Mouse (Mus musculus) myocyte (in vitro differentiated cells): ENCODE results near the gene Fmn2. TPM values are rescaled to one million over a fixed set of nuclear protein-coding genes. Genes with fewer than 3 reads are reported as not detected.

Experiments
- H3K27me3 ChIP-seq: one replicate; pipeline ENCODE4 v1.6.1; 2011; ENCODE audit not compliant: control insufficient read depth, insufficient read depth, insufficient read length
- H3K36me3 ChIP-seq: one replicate; pipeline ENCODE4 v1.6.1; 2011; ENCODE audit not compliant: control insufficient read depth, insufficient read depth
- H3K4me2 ChIP-seq: one replicate; pipeline ENCODE4 v1.6.1; 2011; ENCODE audit warnings: low read depth, control low read depth
- H3K4me3 ChIP-seq: one replicate; pipeline ENCODE4 v1.5.1; 2011; ENCODE audit warnings: mild to moderate bottlenecking, control low read depth, moderate library complexity
- H3K79me2 ChIP-seq: one replicate; pipeline ENCODE4 v1.6.1; 2011; ENCODE audit not compliant: control insufficient read depth, insufficient read depth
- H3ac ChIP-seq: one replicate; pipeline ENCODE4 v1.6.1; 2011; ENCODE audit not compliant: control insufficient read depth, insufficient read length
- CEBPB ChIP-seq: IDR thresholded peaks from 2 replicates; pipeline ENCODE4 v1.6.1; 2011; ENCODE audit warnings: mild to moderate bottlenecking, moderate library complexity; ENCODE audit not compliant: poor library complexity, insufficient read depth, severe bottlenecking
- E2F4 ChIP-seq: IDR thresholded peaks from one replicate; pipeline ENCODE4 v1.6.1; 2011; ENCODE audit warnings: mild to moderate bottlenecking, control low read depth, moderate library complexity; ENCODE audit not compliant: insufficient read depth
- MAX ChIP-seq: IDR thresholded peaks from one replicate; pipeline ENCODE4 v1.6.1; 2011; ENCODE audit warnings: low read depth, mild to moderate bottlenecking, control low read depth
- MYOD1 ChIP-seq, 3 experiments: IDR thresholded peaks; one replicate each; pipeline ENCODE4 v1.6.1; 2011; ENCODE audit warnings: control low read depth in 2 of 3, low read depth in 2 of 3, mild to moderate bottlenecking in 2 of 3, moderate library complexity in 1 of 3; ENCODE audit not compliant: insufficient read length in 2 of 3, control insufficient read depth in 1 of 3
- MYOG ChIP-seq, 3 experiments: IDR thresholded peaks; one replicate each; pipeline ENCODE4 v1.6.1; 2011; ENCODE audit warnings: control low read depth in 2 of 3, low read depth in 2 of 3, mild to moderate bottlenecking in 2 of 3; ENCODE audit not compliant: insufficient read length in 2 of 3, control insufficient read depth in 1 of 3, insufficient read depth in 1 of 3
- POLR2A ChIP-seq: IDR thresholded peaks from one replicate; pipeline ENCODE4 v1.6.1; 2011; ENCODE audit warnings: low read depth, mild to moderate bottlenecking, control low read depth, moderate library complexity; ENCODE audit not compliant: insufficient read length
- POLR2AphosphoS2 ChIP-seq: IDR thresholded peaks from one replicate; pipeline ENCODE4 v1.6.1; 2011; ENCODE audit warnings: low read depth, control low read depth; ENCODE audit not compliant: insufficient read length
- REST ChIP-seq: IDR thresholded peaks from one replicate; pipeline ENCODE4 v1.6.1; 2011; ENCODE audit warnings: mild to moderate bottlenecking, control low read depth, moderate library complexity; ENCODE audit not compliant: insufficient read depth, insufficient read length
- SRF ChIP-seq: IDR thresholded peaks from one replicate; pipeline ENCODE4 v1.6.1; 2011; ENCODE audit warnings: low read depth; ENCODE audit not compliant: control insufficient read depth, insufficient read length
- TCF12 ChIP-seq: IDR thresholded peaks from one replicate; pipeline ENCODE4 v1.6.1; 2011; ENCODE audit warnings: mild to moderate bottlenecking, control low read depth; ENCODE audit not compliant: poor library complexity, insufficient read depth, severe bottlenecking
- TCF3 ChIP-seq: IDR thresholded peaks from one replicate; pipeline ENCODE4 v1.6.1; 2011; ENCODE audit warnings: low read depth, control low read depth; ENCODE audit not compliant: insufficient read length
- USF1 ChIP-seq: IDR thresholded peaks from one replicate; pipeline ENCODE4 v1.6.1; 2011; ENCODE audit warnings: low read depth, mild to moderate bottlenecking, control low read depth, moderate library complexity
- polyA plus RNA-seq: library from polyadenylated mRNA; unstranded; fragments of >200 nt; fragmentation: generic; extraction: Trizol; gene quantifications from one replicate; pipeline ENCODE4 v1.2.1, GENCODE M21; 2012; ENCODE audit warnings: missing spikeins

Gene Fmn2
- polyA plus RNA-seq, 1 experiment: not detected

DNA sequence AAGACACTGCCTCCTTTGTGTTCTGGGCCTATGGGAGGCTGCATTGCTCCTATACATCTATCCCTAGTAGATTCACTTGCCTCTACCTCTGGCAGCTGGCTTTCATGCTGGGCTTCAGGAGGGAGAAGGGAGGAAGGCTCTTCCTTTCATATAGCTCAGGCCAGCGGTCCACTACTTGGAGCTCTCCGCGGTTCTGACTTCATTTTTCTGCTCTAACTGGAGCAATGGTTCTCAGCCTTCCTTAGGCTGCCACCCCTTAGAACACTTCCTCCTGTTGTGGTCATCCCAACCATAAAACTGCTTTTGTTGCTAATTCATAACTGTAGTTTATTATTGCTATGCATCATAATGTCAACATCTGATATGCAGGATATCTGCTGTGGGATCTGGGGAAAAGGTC is 121.4 kb downstream of the Fmn2 start:
- Histone ChIP-seq H3ac (no peak overlapping the region), H3K79me2 (no peaks in the 10 kb centered on the region), H3K4me3 (no peak overlapping the region), H3K4me2 (no peak overlapping the region), H3K27me3 (no peaks in the 10 kb centered on the region), H3K36me3 (no peaks in the 10 kb centered on the region)
- TF ChIP-seq USF1 (no peak), REST (peak; percentile 59)

- H3K36me3 ChIP-seq: no peaks in the 10 kb centered on the region
- H3K4me3 ChIP-seq: no peak overlapping the region
- no peak overlapping the region for H3K4me2 ChIP-seq
- no peak overlapping the region for H3ac ChIP-seq
- H3K27me3 ChIP-seq: no peaks in the 10 kb centered on the region
- H3K79me2 ChIP-seq: no peaks in the 10 kb centered on the region
- TF ChIP-seq TCF12 (no peak), SRF (no peak), USF1 (no peak)
Observed at GRCm38 (mm10) chr1:174630074-174630473, 128.4 kb downstream of the Fmn2 start.

DNA sequence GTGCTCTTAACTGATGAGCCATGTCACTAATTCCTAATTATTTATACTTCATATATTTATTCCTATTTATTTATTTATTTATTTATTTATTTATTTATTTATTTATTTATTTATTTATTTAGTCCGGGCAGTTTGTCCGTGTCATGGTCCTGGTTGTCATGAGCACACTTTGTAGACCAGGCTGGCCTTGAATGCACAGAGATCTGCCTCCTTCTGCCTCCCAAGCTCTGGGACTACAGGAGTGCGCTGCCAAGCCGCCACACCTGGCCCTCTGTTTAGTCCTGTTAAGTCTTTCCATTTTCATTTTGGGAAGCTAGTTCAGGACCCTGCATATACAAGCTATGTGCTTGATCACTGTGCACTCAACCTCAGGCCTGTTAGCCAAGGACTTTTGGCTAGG is 134.7 kb downstream of the Fmn2 start:
- H3K27me3 ChIP-seq: no peaks in the 10 kb centered on the region

DNA sequence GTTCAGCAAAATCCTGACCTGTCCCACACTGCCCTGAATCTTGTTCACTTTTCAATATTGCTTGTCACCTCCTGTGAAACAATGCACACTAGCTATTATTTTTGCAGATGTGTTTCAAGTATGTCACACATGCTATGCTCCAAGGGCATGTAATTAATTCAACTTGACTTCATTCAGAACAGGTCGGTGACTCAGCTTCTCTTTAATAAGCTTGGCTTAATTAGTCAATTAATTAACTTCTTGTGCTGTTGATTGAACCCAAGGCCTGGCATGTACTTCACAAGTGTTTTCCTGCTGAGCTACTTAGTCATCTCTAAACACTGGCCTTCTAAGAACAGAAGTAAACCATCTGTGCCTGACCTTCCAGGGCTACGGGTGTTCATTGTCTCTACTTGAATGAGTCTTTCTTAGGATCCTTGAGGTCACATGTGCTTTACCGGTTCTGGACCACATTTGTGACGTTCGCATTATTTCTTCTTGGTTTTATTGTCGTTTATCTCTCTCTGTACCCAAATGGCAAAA is 136.0 kb downstream of the Fmn2 start:
- H3K79me2 ChIP-seq: no peaks in the 10 kb centered on the region
- TF ChIP-seq POLR2AphosphoS2: no peak
- no peak for TF ChIP-seq SRF
- no peak for TF ChIP-seq MYOD1 (IDR thresholded peaks at IDR 0.05; ENCODE audit: control insufficient read depth in 1 of 3, insufficient read length in 2 of 3, low read depth in 2 of 3)
- no peak for TF ChIP-seq TCF12
- no peak for TF ChIP-seq E2F4

More for the DNA sequence above, 134.7 kb downstream of the Fmn2 start:
- TF ChIP-seq E2F4: no peak
- TF ChIP-seq CEBPB: no peak
- TF ChIP-seq USF1: no peak
- TF ChIP-seq POLR2A: no peak
- no peak for TF ChIP-seq TCF12
- no peak for TF ChIP-seq MYOG (IDR thresholded peaks at IDR 0.05; ENCODE audit: control insufficient read depth in 1 of 3, insufficient read depth in 1 of 3, insufficient read length in 2 of 3, low read depth in 2 of 3)
- no peak for TF ChIP-seq REST
- Histone ChIP-seq H3ac (no peak overlapping the region), H3K4me3 (no peak overlapping the region), H3K79me2 (no peaks in the 10 kb centered on the region), H3K4me2 (no peak overlapping the region), H3K36me3 (no peaks in the 10 kb centered on the region)

GRCm38 (mm10) chr1:174640901-174641300 is 139.3 kb downstream of the Fmn2 start:
- Histone ChIP-seq H3K4me3 (no peak overlapping the region), H3K79me2 (no peaks in the 10 kb centered on the region), H3ac (no peak overlapping the region), H3K27me3 (no peaks in the 10 kb centered on the region), H3K36me3 (no peaks in the 10 kb centered on the region), H3K4me2 (no peak overlapping the region)
- no peak for TF ChIP-seq TCF3
- TF ChIP-seq MYOD1 (IDR thresholded peaks at IDR 0.05; ENCODE audit: control insufficient read depth in 1 of 3, insufficient read length in 2 of 3, low read depth in 2 of 3): no peak
- TF ChIP-seq CEBPB: no peak
- TF ChIP-seq E2F4: no peak
- TF ChIP-seq MYOG (IDR thresholded peaks at IDR 0.05; ENCODE audit: control insufficient read depth in 1 of 3, insufficient read depth in 1 of 3, insufficient read length in 2 of 3, low read depth in 2 of 3): no peak
- no peak for TF ChIP-seq SRF
- no peak for TF ChIP-seq REST
- TF ChIP-seq POLR2AphosphoS2: no peak
- no peak for TF ChIP-seq USF1
- no peak for TF ChIP-seq TCF12

More for the DNA sequence above, 136.0 kb downstream of the Fmn2 start:
- Histone ChIP-seq H3ac (no peak overlapping the region), H3K27me3 (no peaks in the 10 kb centered on the region), H3K36me3 (no peaks in the 10 kb centered on the region), H3K4me3 (no peak overlapping the region), H3K4me2 (no peak overlapping the region)

DNA sequence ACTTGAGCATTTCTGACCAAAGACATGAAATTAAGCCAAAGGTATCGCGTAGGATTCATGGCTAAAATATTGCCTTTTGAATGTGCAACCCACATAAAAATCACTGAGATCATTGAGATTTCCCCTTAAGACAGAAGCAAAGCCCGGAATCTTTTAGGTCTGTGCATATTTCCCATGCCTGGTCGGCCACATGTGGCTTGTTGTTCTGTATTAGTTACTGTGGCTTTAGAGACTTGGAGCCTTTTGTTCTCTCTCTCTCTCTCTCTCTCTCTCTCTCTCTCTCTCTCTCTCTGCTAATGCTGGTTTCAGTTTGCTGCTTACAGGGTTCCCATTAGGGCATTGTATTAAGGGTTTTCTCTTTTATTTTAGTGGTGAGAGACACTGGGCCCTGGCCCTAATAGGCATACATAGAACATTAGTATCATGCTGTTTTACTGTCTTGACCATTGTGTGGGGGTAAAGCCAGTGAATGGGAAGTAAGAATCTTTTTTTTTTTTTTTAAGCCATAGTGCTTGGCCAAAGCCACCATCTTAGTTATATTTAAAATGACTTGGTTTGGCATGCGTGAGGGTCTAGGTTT is 141.9 kb downstream of the Fmn2 start:
- TF ChIP-seq MAX (no peak), POLR2AphosphoS2 (no peak), USF1 (no peak), MYOG (IDR thresholded peaks at IDR 0.05; ENCODE audit: control insufficient read depth in 1 of 3, insufficient read depth in 1 of 3, insufficient read length in 2 of 3, low read depth in 2 of 3) (no peak), SRF (no peak), E2F4 (no peak), REST (no peak), MYOD1 (IDR thresholded peaks at IDR 0.05; ENCODE audit: control insufficient read depth in 1 of 3, insufficient read length in 2 of 3, low read depth in 2 of 3) (no peak), CEBPB (no peak)
- Histone ChIP-seq H3K4me3 (no peak overlapping the region), H3ac (no peak overlapping the region)

More for the DNA sequence above, 141.9 kb downstream of the Fmn2 start:
- Histone ChIP-seq H3K27me3 (no peaks in the 10 kb centered on the region), H3K79me2 (no peaks in the 10 kb centered on the region), H3K4me2 (peak overlapping the region; percentile 18), H3K36me3 (no peaks in the 10 kb centered on the region)
